Mouse (Mus musculus) stomach, embryonic 15.5 days (tissue): ENCODE data around the gene Prr5. TPM values are rescaled to one million over a fixed set of nuclear protein-coding genes. Genes with fewer than 3 reads are reported as not detected.

Source experiments
- ATAC-seq: fragments of 200-750 bp; cut with Nextera tagmentation; 2 replicates; pipeline ENCODE4 v1.8.0; 2017; ENCODE audit warnings: low read depth, moderate number of reproducible peaks, moderate TSS enrichment; ENCODE audit not compliant: insufficient read depth, low FRiP score
- H3K27ac ChIP-seq: fragments of 300-500 bp; sonication (generic); 2 replicates; pipeline ENCODE4 v1.5.1; 2015; ENCODE audit warnings: mild to moderate bottlenecking, inconsistent platforms
- H3K27me3 ChIP-seq: fragments of 300-500 bp; sonication (generic); replicated peaks from 2 replicates; pipeline ENCODE4 v1.6.1; 2015; ENCODE audit warnings: inconsistent platforms
- H3K36me3 ChIP-seq: fragments of 300-500 bp; sonication (generic); 2 replicates; pipeline ENCODE4 v1.6.1; 2015; ENCODE audit warnings: inconsistent platforms
- H3K4me1 ChIP-seq: fragments of 300-500 bp; sonication (generic); 2 replicates; pipeline ENCODE4 v1.6.1; 2015; ENCODE audit warnings: inconsistent platforms
- H3K4me2 ChIP-seq: fragments of 300-500 bp; sonication (generic); 2 replicates; pipeline ENCODE4 v1.6.1; 2015; ENCODE audit warnings: mild to moderate bottlenecking, inconsistent platforms
- H3K4me3 ChIP-seq: fragments of 300-500 bp; sonication (generic); replicated peaks from 2 replicates; pipeline ENCODE4 v1.5.1; 2015; ENCODE audit warnings: inconsistent platforms
- H3K9ac ChIP-seq: fragments of 300-500 bp; sonication (generic); 2 replicates; pipeline ENCODE4 v1.6.1; 2015; ENCODE audit warnings: inconsistent platforms
- H3K9me3 ChIP-seq: fragments of 300-500 bp; sonication (generic); 2 replicates; pipeline ENCODE4 v1.6.1; 2016; ENCODE audit warnings: inconsistent platforms
- WGBS: fragments of 180-500 bp; shearing (Covaris S2); methylation state at CpG from one replicate; pipeline ENCODE4 v1.1.7; 2015; 5-methylcytosine and 5-hydroxymethylcytosine counted together
- polyA plus RNA-seq: library from polyadenylated mRNA; unstranded; fragments of >200 nt; fragmentation: Nextera tagmentation; extraction: Ambion mirVana; gene quantifications from 2 replicates; pipeline ENCODE4 v1.2.1, GENCODE M21; 2015

Gene Prr5
- polyA plus RNA-seq, 1 experiment from 2014 or later, result 40.1 TPM

DNA sequence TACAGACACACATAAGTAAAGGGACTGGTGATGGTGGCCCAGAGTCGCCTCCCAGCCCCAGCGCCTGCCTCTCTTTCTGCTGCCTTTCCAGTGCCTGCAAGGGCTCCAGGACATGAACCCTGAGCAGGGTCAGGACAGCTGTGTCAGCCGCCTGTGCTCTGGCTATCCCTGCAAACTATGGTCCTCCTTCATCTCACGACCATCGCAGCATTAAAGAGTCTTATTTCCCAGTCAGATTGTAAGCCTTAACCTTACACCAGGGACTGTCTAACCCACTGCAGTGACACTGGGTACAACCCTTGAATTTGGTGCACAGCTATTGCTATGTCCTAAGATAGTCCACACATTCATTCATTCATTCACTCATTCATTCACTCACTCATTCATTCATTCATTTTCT, 13.4 kb downstream of the Prr5 start:
- Histone ChIP-seq H3K27ac (no peak overlapping the region; the same call in 1 of the 2 replicates), H3K9ac (no peak overlapping the region), H3K4me1 (peaks cover 26% of the 10 kb centered on the region), H3K9me3 (no peaks in the 10 kb centered on the region), H3K27me3 (no peaks in the 10 kb centered on the region), H3K36me3 (0 out of 2 replicates have a peak, but pooled peaks cover 3% of the 10 kb centered on the region), H3K4me3 (peak overlapping the region; percentile 85), H3K4me2 (peak overlapping the region; percentile 90)
- 77% methylated on average over 5 of the region's 5 CpGs for WGBS
- no peak for ATAC-seq

DNA sequence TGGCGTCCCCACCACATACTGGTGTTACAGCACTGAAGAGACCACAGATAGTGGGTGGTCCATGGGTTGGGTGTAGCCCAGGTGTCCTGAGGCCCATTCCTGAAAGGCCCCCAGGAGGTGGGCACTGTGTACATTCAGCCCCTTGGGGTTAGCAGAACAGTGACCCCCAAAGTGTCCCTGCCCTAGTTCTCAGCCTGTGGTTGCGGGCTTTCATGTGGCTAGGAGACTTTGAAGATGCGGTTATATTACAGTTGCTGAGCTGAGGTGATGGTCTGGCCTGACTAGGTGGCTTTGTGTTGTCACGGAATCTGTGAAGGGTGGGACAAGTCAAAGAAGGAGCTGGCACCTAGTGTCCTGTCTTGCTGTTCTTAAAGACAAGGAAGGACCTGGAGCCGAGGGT, 15.1 kb downstream of the Prr5 start:
- WGBS, result 70% methylated on average over 5 of the region's 5 CpGs
- Histone ChIP-seq H3K4me2 (no peak overlapping the region), H3K9ac (no peak overlapping the region), H3K4me1 (peaks cover 26% of the 10 kb centered on the region), H3K4me3 (no peak overlapping the region), H3K27me3 (no peaks in the 10 kb centered on the region), H3K9me3 (no peaks in the 10 kb centered on the region), H3K36me3 (0 out of 2 replicates have a peak, but pooled peaks cover 3% of the 10 kb centered on the region), H3K27ac (no peak overlapping the region)
- no peak for ATAC-seq

DNA sequence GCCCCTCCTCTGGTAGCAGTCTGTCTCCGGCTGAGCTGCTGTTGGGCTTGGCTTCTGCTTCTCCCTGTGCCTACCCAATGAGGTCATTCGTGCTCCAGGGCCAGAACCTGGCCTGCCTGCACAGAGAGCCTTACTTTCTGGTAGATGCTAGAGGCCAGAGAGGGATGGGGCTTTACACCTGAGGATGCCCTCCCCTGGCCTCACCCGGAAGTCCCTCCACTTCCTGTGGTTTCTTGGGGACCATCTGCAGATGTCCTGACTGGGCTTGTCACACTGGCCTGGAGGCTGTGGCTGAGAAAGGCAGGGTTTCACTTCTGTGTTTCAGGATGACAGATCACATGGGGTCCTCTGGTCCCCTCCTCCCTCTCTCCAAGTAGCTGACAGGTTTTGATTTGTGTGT, 16.0 kb downstream of the Prr5 start:
- no peak overlapping the region for H3K27ac ChIP-seq
- H3K4me2 ChIP-seq, result no peak overlapping the region
- H3K36me3 ChIP-seq, result 0 out of 2 replicates have a peak, but pooled peaks cover 9% of the 10 kb centered on the region
- H3K4me3 ChIP-seq, result no peak overlapping the region
- no peak for ATAC-seq
- H3K4me1 ChIP-seq, result peaks cover 24% of the 10 kb centered on the region
- no peak overlapping the region for H3K9ac ChIP-seq
- no peaks in the 10 kb centered on the region for H3K9me3 ChIP-seq
- 52% methylated on average over 3 of the region's 3 CpGs for WGBS
- no peaks in the 10 kb centered on the region for H3K27me3 ChIP-seq

DNA sequence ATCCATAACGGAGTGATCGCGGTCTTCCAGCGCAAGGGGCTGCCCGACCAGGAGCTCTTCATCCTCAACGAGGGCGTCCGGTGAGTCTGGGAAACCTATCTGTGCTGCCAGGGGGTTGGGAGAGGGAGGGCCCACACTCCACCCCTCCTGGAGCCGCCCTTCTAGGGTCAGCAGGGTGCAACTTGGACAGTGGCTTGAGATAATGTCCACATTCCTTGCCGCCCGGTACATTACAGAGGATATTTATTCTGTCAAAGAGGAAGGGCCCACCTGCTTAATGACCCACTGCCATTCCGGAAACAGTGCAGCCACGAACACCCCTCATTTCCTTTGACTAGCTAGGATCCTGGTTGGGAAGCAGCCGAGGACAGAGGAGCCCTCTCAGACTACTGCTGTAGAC, 18.5 kb downstream of the Prr5 start:
- Histone ChIP-seq H3K27ac (no peak overlapping the region), H3K4me3 (no peak overlapping the region), H3K9ac (no peak overlapping the region), H3K4me1 (peaks cover 9% of the 10 kb centered on the region; the same call in 1 of the 2 replicates), H3K27me3 (no peaks in the 10 kb centered on the region), H3K4me2 (no peak overlapping the region), H3K9me3 (no peaks in the 10 kb centered on the region), H3K36me3 (peaks cover 22% of the 10 kb centered on the region)
- WGBS, result 58% methylated on average over 14 of the region's 14 CpGs
- no peak for ATAC-seq

DNA sequence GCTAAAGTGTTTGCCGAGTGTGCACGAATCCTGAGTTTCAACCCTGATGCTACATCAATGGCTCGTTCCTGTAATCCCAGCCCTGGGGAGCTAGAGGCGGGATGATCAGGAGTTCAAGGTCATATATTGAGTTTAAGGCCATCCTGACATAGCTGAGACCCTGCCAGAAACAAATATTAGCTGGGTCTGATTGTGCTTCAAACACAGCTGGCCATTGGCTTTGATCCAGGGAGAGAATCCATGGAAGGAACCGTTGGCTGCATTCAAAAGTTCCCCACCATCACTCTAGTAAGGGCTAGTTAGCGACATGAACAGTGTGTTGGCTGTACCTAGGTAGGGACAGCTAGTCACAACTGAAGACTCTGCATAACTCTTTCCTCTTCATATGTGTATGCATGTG, 19.9 kb downstream of the Prr5 start:
- peaks cover 4% of the 10 kb centered on the region; the same call in 1 of the 2 replicates for H3K4me1 ChIP-seq
- H3K36me3 ChIP-seq, result peaks cover 36% of the 10 kb centered on the region
- no peak overlapping the region for H3K4me2 ChIP-seq
- H3K4me3 ChIP-seq, result no peak overlapping the region
- ATAC-seq, result no peak
- 58% methylated on average over 6 of the region's 6 CpGs for WGBS
- H3K27me3 ChIP-seq, result no peaks in the 10 kb centered on the region
- no peaks in the 10 kb centered on the region for H3K9me3 ChIP-seq
- H3K9ac ChIP-seq, result no peak overlapping the region
- no peak overlapping the region; the same call in 1 of the 2 replicates for H3K27ac ChIP-seq

DNA sequence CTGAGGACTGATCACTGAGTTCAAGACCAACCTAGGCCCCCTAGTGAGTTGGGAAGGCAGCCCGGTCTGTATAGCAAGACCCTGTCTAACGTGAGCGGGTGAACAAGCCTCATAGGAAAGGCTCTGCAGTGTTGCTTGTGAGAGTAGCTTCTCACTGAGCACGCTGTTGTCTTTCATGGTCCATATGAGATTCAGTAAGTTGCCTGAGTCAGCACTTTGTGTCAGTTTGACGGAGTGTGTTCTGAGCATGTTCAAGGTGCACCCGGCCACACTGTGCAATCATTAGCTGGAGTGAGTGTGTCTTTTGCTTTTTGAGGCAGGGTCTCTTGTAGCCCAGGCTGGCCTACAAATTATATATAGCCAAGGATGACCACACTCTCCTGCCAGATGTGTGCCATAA, 22.1 kb downstream of the Prr5 start:
- Histone ChIP-seq H3K9me3 (no peaks in the 10 kb centered on the region), H3K36me3 (peaks cover 40% of the 10 kb centered on the region), H3K27ac (no peak overlapping the region), H3K9ac (no peak overlapping the region), H3K4me3 (no peak overlapping the region), H3K4me2 (no peak overlapping the region), H3K27me3 (no peaks in the 10 kb centered on the region), H3K4me1 (no peaks in the 10 kb centered on the region)
- WGBS, result 87% methylated on average over 6 of the region's 6 CpGs
- no peak for ATAC-seq

DNA sequence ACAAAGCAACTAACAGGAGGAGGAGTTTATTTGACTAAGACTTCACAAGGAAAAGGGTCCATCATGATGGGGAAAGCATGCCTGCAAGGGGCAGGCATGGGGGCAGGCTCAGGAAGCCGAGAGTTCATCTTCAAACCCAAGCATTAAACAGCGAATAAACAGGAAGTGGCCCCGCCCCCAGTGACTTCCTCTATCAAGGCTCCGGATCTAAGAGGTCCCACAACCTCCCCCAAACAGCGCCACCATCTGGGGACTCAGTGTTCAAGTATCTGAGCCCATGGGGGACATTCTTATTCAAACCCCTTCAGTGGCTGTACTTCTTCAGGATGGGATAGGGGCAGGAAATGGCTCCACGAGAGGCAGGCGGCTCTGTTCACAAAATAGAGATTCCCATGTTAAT, 23.2 kb downstream of the Prr5 start:
- Histone ChIP-seq H3K27ac (no peak overlapping the region), H3K9me3 (no peaks in the 10 kb centered on the region), H3K4me3 (no peak overlapping the region), H3K4me2 (no peak overlapping the region), H3K4me1 (no peaks in the 10 kb centered on the region), H3K36me3 (peaks cover 40% of the 10 kb centered on the region), H3K9ac (no peak overlapping the region), H3K27me3 (no peaks in the 10 kb centered on the region)
- 84% methylated on average over 7 of the region's 7 CpGs for WGBS
- ATAC-seq, result no peak

DNA sequence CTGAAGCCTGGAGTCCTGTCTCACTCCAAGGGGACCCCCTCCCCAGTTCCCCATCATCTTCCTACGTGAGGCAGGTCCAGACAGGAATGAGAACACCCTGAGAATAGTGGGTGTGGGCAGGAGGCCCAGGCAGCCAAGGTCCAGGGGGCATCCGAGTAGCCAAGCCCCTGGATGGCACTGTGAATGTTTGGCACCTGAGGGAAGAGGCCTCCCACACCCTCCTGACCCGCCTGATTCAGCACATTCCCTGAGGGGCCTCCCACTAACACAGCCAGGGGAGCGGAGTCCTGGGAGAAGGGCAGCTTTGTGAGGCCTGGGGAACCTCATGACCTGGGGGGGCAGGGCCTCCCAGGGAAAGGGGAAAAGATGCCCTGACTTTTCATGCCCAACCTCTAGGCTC, 26.6 kb downstream of the Prr5 start:
- no peak overlapping the region for H3K4me3 ChIP-seq
- H3K4me2 ChIP-seq, result no peak overlapping the region
- WGBS, result 64% methylated on average over 4 of the region's 4 CpGs
- no peaks in the 10 kb centered on the region for H3K9me3 ChIP-seq
- H3K9ac ChIP-seq, result no peak overlapping the region
- no peaks in the 10 kb centered on the region for H3K4me1 ChIP-seq
- H3K27ac ChIP-seq, result no peak overlapping the region
- no peak for ATAC-seq
- H3K27me3 ChIP-seq, result no peaks in the 10 kb centered on the region
- H3K36me3 ChIP-seq, result peaks cover 36% of the 10 kb centered on the region

DNA sequence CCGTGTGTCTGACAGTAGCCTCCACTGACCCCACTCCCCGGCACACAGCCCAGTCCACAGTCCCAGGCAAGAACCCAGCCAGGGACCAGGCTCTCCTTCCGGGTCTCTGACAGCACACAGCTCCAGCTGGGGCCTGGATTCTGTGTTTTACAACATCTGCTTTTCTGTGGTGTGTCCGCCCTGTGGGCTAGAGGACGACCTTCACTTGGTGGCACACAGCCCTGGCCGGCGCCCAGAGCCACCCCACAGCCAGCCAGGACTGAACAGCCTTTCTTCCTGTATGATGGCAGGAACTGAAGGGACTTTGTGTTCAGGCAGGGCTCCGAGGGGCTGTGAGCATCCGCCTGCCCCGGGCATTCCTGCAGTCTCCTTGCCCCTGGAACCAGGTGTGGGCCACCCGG, 28.2 kb downstream of the Prr5 start:
- H3K9me3 ChIP-seq, result no peaks in the 10 kb centered on the region
- H3K36me3 ChIP-seq, result peaks cover 40% of the 10 kb centered on the region
- no peak overlapping the region for H3K9ac ChIP-seq
- no peaks in the 10 kb centered on the region for H3K4me1 ChIP-seq
- WGBS, result 76% methylated on average over 11 of the region's 11 CpGs
- no peaks in the 10 kb centered on the region for H3K27me3 ChIP-seq
- no peak overlapping the region for H3K4me2 ChIP-seq
- no peak overlapping the region for H3K4me3 ChIP-seq
- no peak for ATAC-seq
- no peak overlapping the region for H3K27ac ChIP-seq

DNA sequence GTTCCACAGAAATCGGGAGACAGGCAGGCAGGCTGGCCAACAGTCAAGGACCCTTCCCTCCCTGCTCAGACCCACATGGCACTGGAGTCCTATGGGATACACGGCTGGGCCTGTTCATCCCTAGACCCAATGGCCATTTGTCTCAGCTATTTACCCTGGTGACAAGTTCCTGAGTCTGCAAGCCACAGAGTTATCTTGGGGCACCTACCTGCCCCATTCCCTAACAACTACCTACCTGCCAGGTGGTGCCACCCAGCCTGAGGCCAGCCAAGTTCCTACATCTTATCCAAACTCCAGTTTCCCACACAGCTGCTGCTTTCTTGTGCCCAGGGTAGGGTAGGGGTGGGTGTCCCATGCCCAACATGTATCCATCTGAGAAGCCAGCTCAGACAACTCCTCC, 28.8 kb downstream of the Prr5 start:
- H3K27ac ChIP-seq, result no peak overlapping the region

DNA sequence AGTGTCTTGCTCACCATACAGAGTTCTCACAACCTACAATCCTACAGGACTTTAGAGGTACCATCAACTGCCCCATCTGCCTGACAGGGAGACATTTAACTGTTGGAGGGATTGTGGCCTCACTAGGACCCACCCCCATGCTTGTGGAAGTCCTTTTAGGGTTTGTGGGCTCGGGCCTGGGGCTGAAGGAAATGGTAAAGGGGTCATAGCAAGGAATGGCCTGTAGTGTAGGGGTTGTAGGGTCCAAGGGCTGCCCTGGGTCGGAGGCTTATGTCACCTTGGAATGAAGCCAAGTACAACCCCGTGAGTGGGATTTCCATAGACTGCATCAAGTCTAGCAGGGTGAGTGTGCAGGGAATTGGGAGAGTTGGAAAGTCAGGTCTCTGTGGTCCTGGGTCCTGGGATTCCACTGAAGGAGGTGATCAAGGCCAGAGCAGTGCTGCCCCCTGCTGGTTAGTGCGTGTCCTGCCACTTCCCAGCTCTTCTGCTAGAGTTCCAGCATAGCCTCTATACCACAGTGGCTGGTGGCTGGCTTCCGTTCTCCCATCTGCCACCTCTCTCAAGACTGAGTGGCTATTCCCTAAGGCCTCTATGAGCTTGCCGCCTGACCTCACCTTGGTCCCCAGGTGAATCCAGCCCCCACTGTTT, 30.9 kb downstream of the Prr5 start:
- no peak overlapping the region for H3K27ac ChIP-seq
- ATAC-seq, result no peak
- no peak overlapping the region for H3K9ac ChIP-seq
- no peaks in the 10 kb centered on the region for H3K9me3 ChIP-seq
- no peak overlapping the region for H3K4me3 ChIP-seq
- peaks cover 20% of the 10 kb centered on the region; the same call in 1 of the 2 replicates for H3K36me3 ChIP-seq
- H3K4me2 ChIP-seq, result no peak overlapping the region
- H3K27me3 ChIP-seq, result no peaks in the 10 kb centered on the region
- 46% methylated on average over 6 of the region's 6 CpGs for WGBS
- no peaks in the 10 kb centered on the region for H3K4me1 ChIP-seq

More for the DNA sequence above, 28.8 kb downstream of the Prr5 start:
- H3K9ac ChIP-seq, result no peak overlapping the region
- no peak for ATAC-seq
- H3K9me3 ChIP-seq, result no peaks in the 10 kb centered on the region
- H3K36me3 ChIP-seq, result peaks cover 38% of the 10 kb centered on the region
- no peak overlapping the region for H3K4me3 ChIP-seq
- no peaks in the 10 kb centered on the region for H3K4me1 ChIP-seq
- no peaks in the 10 kb centered on the region for H3K27me3 ChIP-seq
- no peak overlapping the region for H3K4me2 ChIP-seq
- WGBS, result 56% methylated on average over 2 of the region's 2 CpGs

DNA sequence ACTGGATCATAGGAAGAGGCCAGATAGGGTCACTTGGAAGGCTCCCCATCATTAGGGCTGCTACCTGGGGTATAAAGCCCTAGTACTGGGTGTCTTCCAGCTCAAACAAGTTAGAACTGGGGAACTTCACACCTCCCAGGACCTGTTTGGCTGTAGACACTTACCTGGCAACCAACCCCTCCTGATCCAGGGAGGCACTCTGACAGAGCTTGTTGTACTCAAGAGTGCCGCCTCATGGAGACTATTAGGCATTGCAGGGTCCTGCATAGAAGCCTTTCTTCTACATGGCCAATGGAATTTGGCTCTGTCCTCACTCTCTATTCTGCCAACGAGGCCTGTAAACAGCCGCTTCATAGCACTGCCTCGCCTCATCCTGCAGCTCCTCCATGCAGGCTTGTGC, 32.5 kb downstream of the Prr5 start:
- no peaks in the 10 kb centered on the region for H3K4me1 ChIP-seq
- H3K36me3 ChIP-seq, result peaks cover 20% of the 10 kb centered on the region; the same call in 1 of the 2 replicates
- no peaks in the 10 kb centered on the region for H3K27me3 ChIP-seq
- H3K9ac ChIP-seq, result no peak overlapping the region
- H3K9me3 ChIP-seq, result no peaks in the 10 kb centered on the region
- H3K27ac ChIP-seq, result no peak overlapping the region
- WGBS, result 20% methylated on average over 4 of the region's 4 CpGs
- no peak overlapping the region for H3K4me2 ChIP-seq
- no peak overlapping the region for H3K4me3 ChIP-seq
- 0 out of 2 replicates have a peak, but pooled peaks have one; percentile 8 for ATAC-seq
